Mouse (Mus musculus) embryonic facial prominence, embryonic 13.5 days (tissue): ENCODE results near the gene Tspan18. TPM values are rescaled to one million over a fixed set of nuclear protein-coding genes. Genes with fewer than 3 reads are reported as not detected.

Experiments
- ATAC-seq: fragments of 200-750 bp; cut with Nextera tagmentation; 2 replicates; pipeline ENCODE4 v1.8.0; 2017; ENCODE audit warnings: low read depth; ENCODE audit not compliant: insufficient number of reproducible peaks, insufficient read depth, low FRiP score, low TSS enrichment
- H3K27ac ChIP-seq: fragments of 300-500 bp; sonication (generic); 2 replicates; pipeline ENCODE4 v1.5.1; 2015; ENCODE audit warnings: moderate library complexity, mild to moderate bottlenecking, inconsistent platforms
- H3K27me3 ChIP-seq: fragments of 300-500 bp; sonication (generic); 2 replicates; pipeline ENCODE4 v1.6.1; 2015; ENCODE audit warnings: mild to moderate bottlenecking, inconsistent platforms
- H3K36me3 ChIP-seq: fragments of 300-500 bp; sonication (generic); 2 replicates; pipeline ENCODE4 v1.6.1; 2015; ENCODE audit warnings: mild to moderate bottlenecking, inconsistent platforms
- H3K4me1 ChIP-seq: fragments of 300-500 bp; sonication (generic); 2 replicates; pipeline ENCODE4 v1.6.1; 2015; ENCODE audit warnings: inconsistent platforms
- H3K4me2 ChIP-seq: fragments of 300-500 bp; sonication (generic); 2 replicates; pipeline ENCODE4 v1.6.1; 2015; ENCODE audit warnings: moderate library complexity, mild to moderate bottlenecking, inconsistent platforms
- H3K4me3 ChIP-seq: fragments of 300-500 bp; sonication (generic); 2 replicates; pipeline ENCODE4 v1.5.1; 2015; ENCODE audit warnings: mild to moderate bottlenecking, inconsistent platforms
- H3K9ac ChIP-seq: fragments of 300-500 bp; sonication (generic); 2 replicates; pipeline ENCODE4 v1.6.1; 2015; ENCODE audit warnings: mild to moderate bottlenecking, inconsistent platforms
- H3K9me3 ChIP-seq: fragments of 300-500 bp; sonication (generic); 2 replicates; pipeline ENCODE4 v1.6.1; 2016; ENCODE audit warnings: inconsistent platforms
- WGBS: fragments of 180-500 bp; shearing (Covaris S2); methylation state at CpG from one replicate; pipeline ENCODE4 v1.1.7; 2015; ENCODE audit warnings: mixed read lengths; 5-methylcytosine and 5-hydroxymethylcytosine counted together
- polyA plus RNA-seq: library from polyadenylated mRNA; unstranded; fragments of >200 nt; fragmentation: Nextera tagmentation; extraction: Ambion mirVana; gene quantifications from 2 replicates; pipeline ENCODE4 v1.2.1, GENCODE M21; 2015

The Tspan18 gene
- polyA plus RNA-seq, 1 experiment from 2014 or later, result 17.7 TPM

- WGBS, result 68% methylated on average over 14 of the region's 14 CpGs
- H3K27ac ChIP-seq, result no peak overlapping the region
- no peak overlapping the region for H3K4me3 ChIP-seq
- 0 out of 2 replicates have a peak overlapping the region, but pooled peaks have one; percentile 2 for H3K9ac ChIP-seq
- no peak for ATAC-seq
- H3K27me3 ChIP-seq, result peaks cover 5% of the 10 kb centered on the region; the same call in 1 of the 2 replicates
- H3K9me3 ChIP-seq, result no peaks in the 10 kb centered on the region
- H3K4me1 ChIP-seq, result peaks cover 43% of the 10 kb centered on the region
- no peak overlapping the region for H3K4me2 ChIP-seq
- H3K36me3 ChIP-seq, result no peaks in the 10 kb centered on the region
These were observed 142.7 kb downstream of the Tspan18 start for GRCm38 (mm10) chr2:93191488-93192181.

GRCm38 (mm10) chr2:93190771-93191487 lies 143.4 kb downstream of the Tspan18 start:
- Histone ChIP-seq H3K27me3 (peaks cover 12% of the 10 kb centered on the region), H3K4me2 (no peak overlapping the region), H3K4me3 (no peak overlapping the region), H3K4me1 (peaks cover 43% of the 10 kb centered on the region), H3K9ac (no peak overlapping the region), H3K9me3 (no peaks in the 10 kb centered on the region), H3K27ac (no peak overlapping the region), H3K36me3 (no peaks in the 10 kb centered on the region)
- no peak for ATAC-seq
- WGBS, result 21% methylated on average over 9 of the region's 9 CpGs

- H3K4me3 ChIP-seq, result peak overlapping the region; percentile 79
- no peak for ATAC-seq
These were observed 145.4 kb downstream of the Tspan18 start for GRCm38 (mm10) chr2:93188761-93189458.

GRCm38 (mm10) chr2:93188020-93188760 lies 146.1 kb downstream of the Tspan18 start:
- no peak for ATAC-seq
- Histone ChIP-seq H3K4me2 (peak overlapping the region; percentile 99), H3K4me3 (peak overlapping the region; percentile 79), H3K27me3 (peaks cover 30% of the 10 kb centered on the region), H3K4me1 (peaks cover 40% of the 10 kb centered on the region), H3K9me3 (no peaks in the 10 kb centered on the region), H3K27ac (peak overlapping the region; percentile 48), H3K36me3 (no peaks in the 10 kb centered on the region), H3K9ac (peak overlapping the region; percentile 84)
- under 1% methylated on average over 53 of the region's 53 CpGs for WGBS

More at GRCm38 (mm10) chr2:93188761-93189458, 145.4 kb downstream of the Tspan18 start:
- H3K27me3 ChIP-seq, result peaks cover 29% of the 10 kb centered on the region
- no peaks in the 10 kb centered on the region for H3K36me3 ChIP-seq
- WGBS, result 6% methylated on average over 19 of the region's 19 CpGs
- H3K9me3 ChIP-seq, result no peaks in the 10 kb centered on the region
- H3K27ac ChIP-seq, result peak overlapping the region; percentile 48
- H3K4me2 ChIP-seq, result peak overlapping the region; percentile 99
- peak overlapping the region; percentile 84 for H3K9ac ChIP-seq
- peaks cover 40% of the 10 kb centered on the region for H3K4me1 ChIP-seq

GRCm38 (mm10) chr2:93187323-93187996 lies 146.8 kb downstream of the Tspan18 start, which contains the start of gene Trp53i11:
Gene Trp53i11 (plus strand): TSS chr2:93187548.
- Histone ChIP-seq H3K36me3 (no peaks in the 10 kb centered on the region), H3K4me2 (peak within 1 kb of the TSS; percentile 99), H3K9ac (peak within 1 kb of the TSS; percentile 84), H3K9me3 (no peaks in the 10 kb centered on the region), H3K4me1 (peaks cover 35% of the 10 kb centered on the region), H3K27ac (peak within 1 kb of the TSS; percentile 48), H3K4me3 (peak within 1 kb of the TSS; percentile 79), H3K27me3 (peaks cover 31% of the 10 kb centered on the region)
- WGBS, result under 1% methylated on average over 64 of the region's 69 CpGs
- peak; percentile 78 for ATAC-seq

- H3K4me3 ChIP-seq, result no peak overlapping the region
- no peak overlapping the region for H3K27ac ChIP-seq
- H3K9ac ChIP-seq, result no peak overlapping the region
- peaks cover 74% of the 10 kb centered on the region for H3K27me3 ChIP-seq
- no peaks in the 10 kb centered on the region for H3K36me3 ChIP-seq
- H3K4me2 ChIP-seq, result no peak overlapping the region
- 76% methylated on average over 11 of the region's 11 CpGs for WGBS
- H3K9me3 ChIP-seq, result no peaks in the 10 kb centered on the region
- H3K4me1 ChIP-seq, result peaks cover 18% of the 10 kb centered on the region
- no peak for ATAC-seq
These were observed 151.4 kb downstream of the Tspan18 start for GRCm38 (mm10) chr2:93182859-93183258.

GRCm38 (mm10) chr2:93180077-93180844 lies 154.0 kb downstream of the Tspan18 start:
- Histone ChIP-seq H3K9me3 (no peaks in the 10 kb centered on the region), H3K27ac (no peak overlapping the region), H3K27me3 (peaks cover 77% of the 10 kb centered on the region), H3K4me2 (peak overlapping the region; percentile 69), H3K4me3 (peak overlapping the region; percentile 38), H3K36me3 (no peaks in the 10 kb centered on the region), H3K4me1 (peaks cover 35% of the 10 kb centered on the region), H3K9ac (peak overlapping the region; percentile 63)
- ATAC-seq, result no peak
- WGBS, result 2% methylated on average over 41 of the region's 41 CpGs

- 46% methylated on average over 5 of the region's 5 CpGs for WGBS
- H3K9ac ChIP-seq, result no peak overlapping the region
- no peak overlapping the region for H3K4me3 ChIP-seq
- H3K27ac ChIP-seq, result no peak overlapping the region
- no peaks in the 10 kb centered on the region for H3K36me3 ChIP-seq
- no peak for ATAC-seq
- H3K27me3 ChIP-seq, result peaks cover 73% of the 10 kb centered on the region
- H3K4me1 ChIP-seq, result peaks cover 40% of the 10 kb centered on the region
- no peak overlapping the region for H3K4me2 ChIP-seq
- no peaks in the 10 kb centered on the region for H3K9me3 ChIP-seq
These were observed 154.7 kb downstream of the Tspan18 start for GRCm38 (mm10) chr2:93179603-93180002.

GRCm38 (mm10) chr2:93178313-93178677 lies 156.0 kb downstream of the Tspan18 start:
- Histone ChIP-seq H3K4me1 (peaks cover 47% of the 10 kb centered on the region), H3K9me3 (no peaks in the 10 kb centered on the region), H3K36me3 (no peaks in the 10 kb centered on the region), H3K9ac (no peak overlapping the region), H3K27ac (no peak overlapping the region), H3K4me3 (no peak overlapping the region), H3K4me2 (no peak overlapping the region), H3K27me3 (peaks cover 66% of the 10 kb centered on the region)
- WGBS, result 75% methylated on average over 4 of the region's 4 CpGs
- ATAC-seq, result no peak

- no peak for ATAC-seq
These were observed 156.5 kb downstream of the Tspan18 start for GRCm38 (mm10) chr2:93177668-93178312.

More at GRCm38 (mm10) chr2:93177668-93178312, 156.5 kb downstream of the Tspan18 start:
- Histone ChIP-seq H3K27me3 (peaks cover 64% of the 10 kb centered on the region), H3K9ac (no peak overlapping the region), H3K4me1 (peaks cover 47% of the 10 kb centered on the region), H3K4me2 (no peak overlapping the region), H3K27ac (no peak overlapping the region), H3K9me3 (no peaks in the 10 kb centered on the region), H3K36me3 (no peaks in the 10 kb centered on the region), H3K4me3 (no peak overlapping the region)
- 75% methylated on average over 20 of the region's 20 CpGs for WGBS
